Mouse (Mus musculus): Measurements from ENCODE around the gene Slc17a7. TPM values are rescaled to one million over a fixed set of nuclear protein-coding genes. Genes with fewer than 3 reads are reported as not detected.
A peak's percentile ranks its signal among the peaks of the same experiment; 100 is the strongest.

The Slc17a7 gene
- polyA plus RNA-seq (2016; fragmentation: Nextera tagmentation; extraction: Ambion mirVana) = 2.6 and 3.8 TPM in 2 replicates

DNA sequence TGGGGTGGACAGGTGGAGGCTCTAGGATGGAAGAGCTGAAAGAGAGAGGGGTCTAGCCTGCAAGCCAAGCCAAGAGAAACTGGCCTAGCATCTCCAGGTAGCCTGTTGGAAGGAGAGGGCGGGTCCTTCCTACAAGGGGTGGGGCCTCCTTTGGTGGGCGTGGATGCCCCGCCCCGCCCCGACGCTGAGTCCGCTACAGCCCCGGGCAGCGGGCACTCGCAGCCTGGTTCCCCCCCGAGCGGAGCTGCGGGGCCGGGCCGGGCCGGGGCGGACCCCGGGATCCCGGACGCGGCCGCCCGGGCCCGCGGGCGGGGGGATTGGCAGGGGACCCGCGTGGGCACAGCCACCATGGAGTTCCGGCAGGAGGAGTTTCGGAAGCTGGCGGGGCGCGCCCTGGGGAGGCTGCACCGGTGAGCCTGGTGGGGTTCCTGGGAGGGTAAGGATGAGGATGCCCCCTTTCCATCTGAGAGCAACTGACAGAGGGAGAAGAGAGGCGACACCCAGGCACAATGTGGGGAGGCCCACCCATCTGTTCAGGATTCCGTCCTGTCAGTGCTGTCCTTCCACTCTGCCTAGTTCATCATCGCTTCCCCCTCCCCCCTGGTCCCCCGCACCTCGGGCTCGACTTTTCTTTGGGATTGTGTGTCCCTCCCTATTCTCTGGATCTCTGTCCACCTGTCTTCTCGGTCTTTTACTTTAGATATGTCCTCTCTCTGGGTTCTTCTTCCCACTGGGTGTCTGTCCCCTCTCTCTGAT is at the start of gene Slc17a7:
TSS of gene Slc17a7 (plus strand) at position 215 of the 756 bp plus-strand sequence.
- no peak within 1 kb of the TSS for H3K27ac ChIP-seq (ENCODE audit: poor library complexity, severe bottlenecking)
- H3K9me3 ChIP-seq (replicated peaks) = peaks cover 7% of the 10 kb centered on the region
- H3K36me3 ChIP-seq = peaks cover 23% of the 10 kb centered on the region
- H3K4me2 ChIP-seq = peak within 1 kb of the TSS; percentile 79
- H3K4me1 ChIP-seq (replicated peaks) = peaks cover 25% of the 10 kb centered on the region
- peak; percentile 43; the same call in 1 of the 2 replicates for ATAC-seq (ENCODE audit: insufficient number of reproducible peaks, low FRiP score)
- peak within 1 kb of the TSS; percentile 51 for H3K4me3 ChIP-seq
- WGBS = 1% methylated on average over 40 of the region's 41 CpGs
- H3K27me3 ChIP-seq (replicated peaks) = peaks cover 65% of the 10 kb centered on the region
- H3K9ac ChIP-seq = peak within 1 kb of the TSS; percentile 72

DNA sequence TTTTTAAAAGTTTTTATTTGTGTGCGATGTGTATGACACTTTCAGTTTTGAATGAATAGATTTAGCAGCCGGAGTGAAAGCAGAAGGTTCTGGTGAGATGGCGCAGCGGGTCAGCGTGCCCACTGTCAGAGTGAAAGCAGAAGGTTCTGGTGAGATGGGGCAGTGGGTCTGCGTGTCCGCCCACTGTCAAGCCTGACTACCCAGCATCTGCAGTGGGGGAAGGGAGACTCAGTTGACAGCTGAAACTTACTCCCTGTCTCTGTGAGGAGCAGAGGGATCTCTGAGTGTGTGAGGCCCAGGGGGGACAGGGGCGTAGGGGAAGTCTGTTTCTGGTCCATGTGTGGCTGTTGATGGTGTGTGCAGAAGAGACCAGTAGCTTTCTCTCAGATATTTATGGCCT is 46.2 kb upstream of the Slc17a7 start:
- Histone ChIP-seq H3K9me3 (replicated peaks) (no peaks in the 10 kb centered on the region), H3K9ac (peak overlapping the region; percentile 2; the same call in 1 of the 2 replicates), H3K4me1 (replicated peaks) (peaks cover 45% of the 10 kb centered on the region), H3K36me3 (peaks cover 40% of the 10 kb centered on the region), H3K27ac (ENCODE audit: poor library complexity, severe bottlenecking) (no peak overlapping the region), H3K4me2 (no peak overlapping the region), H3K4me3 (no peak overlapping the region), H3K27me3 (replicated peaks) (no peaks in the 10 kb centered on the region)
- no peak for ATAC-seq (ENCODE audit: insufficient number of reproducible peaks, low FRiP score)
- 79% methylated on average over 8 of the region's 8 CpGs for WGBS

DNA sequence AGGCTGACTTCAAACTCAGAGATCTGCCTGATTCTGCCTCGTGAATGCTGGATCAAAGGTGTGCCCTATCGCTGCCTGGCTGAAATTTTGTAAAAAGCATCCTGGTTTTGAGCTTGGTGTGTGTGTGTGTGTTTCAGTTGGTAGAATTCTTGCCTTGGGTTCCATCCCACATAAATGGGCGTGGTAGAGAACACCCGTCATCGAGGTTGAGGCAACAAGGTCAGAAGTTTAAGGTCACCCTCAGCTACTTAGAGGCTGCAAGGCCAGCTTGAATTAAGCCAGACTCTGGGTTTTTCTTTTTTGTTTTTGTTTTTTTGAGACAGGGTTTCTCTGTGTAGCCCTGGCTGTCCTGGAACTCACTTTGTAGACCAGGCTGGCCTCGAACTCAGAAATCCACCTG is 45.4 kb upstream of the Slc17a7 start:
- H3K9ac ChIP-seq = no peak overlapping the region
- WGBS = 86% methylated on average over 6 of the region's 6 CpGs
- no peaks in the 10 kb centered on the region for H3K27me3 ChIP-seq (replicated peaks)
- ATAC-seq (ENCODE audit: insufficient number of reproducible peaks, low FRiP score) = no peak
- H3K36me3 ChIP-seq = peaks cover 47% of the 10 kb centered on the region
- H3K4me1 ChIP-seq (replicated peaks) = peaks cover 47% of the 10 kb centered on the region
- H3K9me3 ChIP-seq (replicated peaks) = no peaks in the 10 kb centered on the region
- no peak overlapping the region for H3K4me2 ChIP-seq
- H3K4me3 ChIP-seq = no peak overlapping the region
- no peak overlapping the region for H3K27ac ChIP-seq (ENCODE audit: poor library complexity, severe bottlenecking)

DNA sequence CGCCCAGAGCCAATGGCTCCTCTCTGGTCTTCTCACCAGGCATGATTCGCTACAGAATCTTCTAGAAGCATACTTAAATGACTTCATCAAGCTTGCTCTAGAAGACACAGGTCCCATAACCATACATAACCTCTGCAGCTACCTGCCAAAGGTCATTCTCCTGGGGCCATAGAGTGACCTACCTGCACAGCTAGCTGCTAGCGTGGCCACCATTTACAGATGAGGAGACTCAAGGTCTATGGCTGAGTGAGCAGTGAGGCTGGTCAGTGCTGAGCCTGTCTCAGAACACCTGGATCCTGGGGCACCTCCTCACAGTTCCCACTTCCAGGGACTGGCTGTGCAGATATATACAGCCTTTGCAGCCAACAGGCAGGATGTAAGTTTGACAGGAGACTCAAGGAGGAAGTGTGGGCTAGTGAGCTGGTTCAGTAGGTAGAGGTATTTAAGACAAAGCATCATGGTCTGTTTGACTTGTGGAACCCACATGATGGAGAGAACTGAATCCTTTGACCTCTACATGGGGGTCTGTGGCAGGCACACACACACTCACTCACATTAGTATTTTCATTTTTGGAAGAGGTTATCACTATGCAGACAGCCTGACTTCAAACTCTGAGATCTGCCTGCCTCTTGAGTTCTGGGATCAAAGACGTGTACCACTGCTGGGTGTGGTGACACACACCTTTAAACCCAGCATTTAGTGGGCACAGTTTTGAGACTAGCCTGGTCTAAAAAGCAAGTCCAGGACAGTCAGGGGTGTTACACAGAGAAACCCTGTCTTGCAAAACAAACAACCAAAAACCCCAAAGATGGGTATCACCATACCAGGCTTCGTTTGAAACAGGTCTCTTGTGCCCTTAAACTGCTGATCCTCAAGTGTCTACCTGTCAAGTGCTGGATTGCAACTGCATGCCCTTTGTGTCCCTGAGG is 43.7 kb upstream of the Slc17a7 start:
- no peak overlapping the region for H3K27ac ChIP-seq (ENCODE audit: poor library complexity, severe bottlenecking)
- no peaks in the 10 kb centered on the region for H3K27me3 ChIP-seq (replicated peaks)
- H3K4me1 ChIP-seq (replicated peaks) = peaks cover 45% of the 10 kb centered on the region
- peaks cover 48% of the 10 kb centered on the region for H3K36me3 ChIP-seq
- WGBS = 75% methylated on average over 5 of the region's 5 CpGs
- no peaks in the 10 kb centered on the region for H3K9me3 ChIP-seq (replicated peaks)
- H3K9ac ChIP-seq = peak overlapping the region; percentile 29; the same call in 1 of the 2 replicates
- no peak for ATAC-seq (ENCODE audit: insufficient number of reproducible peaks, low FRiP score)
- no peak overlapping the region for H3K4me3 ChIP-seq
- no peak overlapping the region for H3K4me2 ChIP-seq

DNA sequence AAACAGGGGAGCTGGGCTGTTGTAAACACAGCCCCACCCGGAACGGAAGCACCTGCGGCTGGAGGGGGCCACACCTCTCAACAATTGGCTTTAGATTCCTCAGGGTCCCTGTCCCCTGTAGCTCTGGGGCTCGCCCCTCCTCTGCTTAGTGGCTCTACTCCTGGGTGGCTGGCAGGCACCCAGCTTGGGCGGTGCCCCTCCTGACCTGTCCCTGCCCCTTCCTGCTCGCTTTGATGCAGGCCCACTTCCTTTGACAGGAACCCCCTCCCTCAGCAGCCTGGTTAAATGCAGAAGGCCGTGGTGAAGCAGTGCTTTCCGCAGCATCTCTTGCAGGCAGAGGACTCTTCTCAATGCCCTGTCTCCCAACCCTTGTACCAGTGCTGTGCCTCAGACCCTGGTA is 42.3 kb upstream of the Slc17a7 start:
- 59% methylated on average over 8 of the region's 8 CpGs for WGBS
- Histone ChIP-seq H3K27me3 (replicated peaks) (no peaks in the 10 kb centered on the region), H3K9ac (peak overlapping the region; percentile 29), H3K36me3 (peaks cover 62% of the 10 kb centered on the region), H3K4me2 (peak overlapping the region; percentile 14; the same call in 1 of the 2 replicates), H3K9me3 (replicated peaks) (no peaks in the 10 kb centered on the region), H3K4me1 (replicated peaks) (peaks cover 48% of the 10 kb centered on the region), H3K4me3 (no peak overlapping the region), H3K27ac (ENCODE audit: poor library complexity, severe bottlenecking) (peak overlapping the region; percentile 44)
- no peak for ATAC-seq (ENCODE audit: insufficient number of reproducible peaks, low FRiP score)

DNA sequence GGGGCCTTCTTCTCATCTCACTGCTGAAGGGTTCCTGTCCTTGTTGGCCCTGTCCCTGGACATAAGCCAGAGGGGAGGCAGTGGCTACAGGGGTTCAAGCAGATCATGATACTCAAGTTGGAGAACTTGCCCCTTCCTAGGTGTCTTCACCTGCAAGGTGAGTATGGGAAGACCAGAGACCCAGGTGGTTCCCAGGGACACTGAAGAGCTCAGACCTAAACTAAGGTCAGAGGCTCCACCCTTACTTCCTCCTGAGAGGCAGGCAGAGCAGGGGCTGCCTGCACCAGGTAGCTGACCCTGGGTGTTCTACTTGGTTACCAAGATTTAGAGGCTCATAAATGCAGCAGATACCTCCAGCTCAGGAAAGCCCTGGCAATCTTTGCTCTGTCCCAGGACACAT is 41.8 kb upstream of the Slc17a7 start:
- Histone ChIP-seq H3K4me2 (peak overlapping the region; percentile 14; the same call in 1 of the 2 replicates), H3K27me3 (replicated peaks) (no peaks in the 10 kb centered on the region), H3K36me3 (peaks cover 67% of the 10 kb centered on the region), H3K27ac (ENCODE audit: poor library complexity, severe bottlenecking) (peak overlapping the region; percentile 44; the same call in 1 of the 2 replicates), H3K9me3 (replicated peaks) (no peaks in the 10 kb centered on the region), H3K9ac (peak overlapping the region; percentile 29), H3K4me1 (replicated peaks) (peaks cover 53% of the 10 kb centered on the region), H3K4me3 (no peak overlapping the region)
- ATAC-seq (ENCODE audit: insufficient number of reproducible peaks, low FRiP score) = no peak

DNA sequence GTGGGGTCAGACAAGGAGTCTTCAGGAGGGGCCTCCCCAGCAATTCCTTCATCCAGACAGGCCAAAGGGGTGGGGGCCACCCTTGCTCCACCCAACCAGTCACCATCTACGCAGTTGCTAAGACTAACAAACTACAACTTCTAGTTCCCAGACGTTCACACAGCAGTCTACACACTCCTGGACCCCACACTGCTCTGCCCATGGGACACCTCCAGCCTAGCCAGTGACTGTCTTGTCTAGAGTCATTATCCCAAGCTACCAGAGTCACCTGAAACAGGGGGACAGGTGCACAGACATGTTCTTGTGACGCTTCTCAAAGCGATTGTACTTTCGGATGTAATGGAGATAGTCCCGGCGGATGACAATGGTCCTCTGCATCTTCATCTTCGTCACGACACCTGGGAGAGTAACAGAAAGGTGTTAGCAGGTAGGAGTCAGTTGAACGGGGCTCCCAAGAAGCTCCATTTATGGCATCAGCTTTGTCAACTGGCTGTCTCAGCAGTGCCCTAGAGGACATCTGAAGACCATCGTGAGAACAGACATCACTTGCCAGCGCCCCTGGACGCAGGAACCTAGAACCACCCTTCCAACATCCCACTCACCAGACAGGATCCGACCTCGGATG is 41.1 kb upstream of the Slc17a7 start:
- Histone ChIP-seq H3K9ac (peak overlapping the region; percentile 98), H3K27ac (ENCODE audit: poor library complexity, severe bottlenecking) (no peak overlapping the region), H3K4me3 (peak overlapping the region; percentile 92), H3K4me1 (replicated peaks) (peaks cover 58% of the 10 kb centered on the region), H3K9me3 (replicated peaks) (no peaks in the 10 kb centered on the region), H3K4me2 (peak overlapping the region; percentile 93), H3K27me3 (replicated peaks) (no peaks in the 10 kb centered on the region), H3K36me3 (peaks cover 73% of the 10 kb centered on the region)
- WGBS = 79% methylated on average over 15 of the region's 15 CpGs
- no peak for ATAC-seq (ENCODE audit: insufficient number of reproducible peaks, low FRiP score)

DNA sequence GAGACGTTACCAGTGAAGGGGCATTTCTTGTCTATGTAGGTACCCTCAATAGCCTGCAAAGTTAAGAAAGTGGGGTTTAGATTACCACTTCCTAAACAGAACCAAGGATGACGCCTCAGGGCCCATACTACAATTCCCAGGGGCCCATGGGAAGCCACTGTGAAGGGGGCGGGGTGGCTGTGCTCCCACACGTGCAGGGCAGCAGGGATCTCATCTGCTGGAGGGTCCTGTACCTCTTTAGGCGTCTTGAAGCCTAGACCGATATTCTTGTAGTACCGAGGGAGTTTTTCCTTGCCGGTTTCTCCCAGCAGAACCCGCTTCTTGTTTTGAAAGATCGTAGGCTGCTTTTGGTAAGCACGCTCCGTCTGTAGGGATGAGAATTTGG is 40.6 kb upstream of the Slc17a7 start:
- Histone ChIP-seq H3K36me3 (peaks cover 73% of the 10 kb centered on the region), H3K4me2 (peak overlapping the region; percentile 93), H3K9me3 (replicated peaks) (no peaks in the 10 kb centered on the region), H3K4me3 (peak overlapping the region; percentile 92), H3K27me3 (replicated peaks) (no peaks in the 10 kb centered on the region), H3K9ac (peak overlapping the region; percentile 98), H3K4me1 (replicated peaks) (peaks cover 53% of the 10 kb centered on the region), H3K27ac (ENCODE audit: poor library complexity, severe bottlenecking) (0 out of 2 replicates have a peak overlapping the region, but pooled peaks have one; percentile 82)
- ATAC-seq (ENCODE audit: insufficient number of reproducible peaks, low FRiP score) = no peak
- WGBS = 14% methylated on average over 12 of the region's 12 CpGs

DNA sequence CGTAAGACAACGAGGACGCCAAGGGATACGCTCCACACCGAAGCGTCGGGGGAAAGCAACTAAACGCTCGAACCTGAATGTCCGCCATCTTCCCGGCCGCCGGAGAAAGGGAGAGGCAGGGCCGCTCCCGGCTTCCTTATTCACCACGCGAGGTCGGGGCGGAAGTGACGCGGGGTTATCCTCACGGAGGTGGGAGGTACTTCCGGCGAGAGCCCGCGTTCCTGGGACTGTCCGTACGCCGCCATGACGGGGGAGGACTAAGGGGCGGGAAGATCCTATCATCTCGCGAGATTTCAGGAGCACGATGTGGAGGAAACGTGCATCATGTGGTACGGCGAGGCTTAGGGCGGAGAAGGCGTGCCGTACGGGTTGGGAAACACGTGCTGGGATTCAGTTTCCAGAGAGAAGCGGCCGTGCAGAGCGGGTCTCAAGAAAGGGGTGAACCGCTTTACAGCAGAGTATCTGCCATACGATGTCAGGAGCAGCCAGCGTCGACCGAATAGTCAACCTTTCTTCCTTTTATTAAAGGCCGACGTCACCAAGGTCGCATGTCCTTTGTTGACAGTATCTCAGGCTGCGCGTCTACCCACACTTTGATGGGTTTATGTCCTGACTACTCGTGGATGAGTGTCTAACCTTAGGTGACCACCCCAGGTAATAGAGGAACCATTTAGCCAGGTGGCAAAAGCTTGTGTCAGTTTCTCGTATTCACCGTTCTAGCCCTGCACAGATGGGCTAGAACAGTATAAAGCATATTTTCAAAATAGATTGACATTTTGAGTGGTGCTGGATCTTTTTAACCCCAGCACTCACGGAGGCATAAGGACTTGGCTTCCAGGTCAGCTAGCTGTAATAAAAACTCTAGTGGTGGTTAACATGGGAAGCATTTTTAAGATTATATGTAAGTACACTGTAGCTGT is 39.3 kb upstream of the Slc17a7 start, which contains the start of gene Rps11:
TSS of gene Rps11 (minus strand) at position 216 of the 920 bp plus-strand sequence.
- under 1% methylated on average over 59 of the region's 59 CpGs for WGBS

DNA sequence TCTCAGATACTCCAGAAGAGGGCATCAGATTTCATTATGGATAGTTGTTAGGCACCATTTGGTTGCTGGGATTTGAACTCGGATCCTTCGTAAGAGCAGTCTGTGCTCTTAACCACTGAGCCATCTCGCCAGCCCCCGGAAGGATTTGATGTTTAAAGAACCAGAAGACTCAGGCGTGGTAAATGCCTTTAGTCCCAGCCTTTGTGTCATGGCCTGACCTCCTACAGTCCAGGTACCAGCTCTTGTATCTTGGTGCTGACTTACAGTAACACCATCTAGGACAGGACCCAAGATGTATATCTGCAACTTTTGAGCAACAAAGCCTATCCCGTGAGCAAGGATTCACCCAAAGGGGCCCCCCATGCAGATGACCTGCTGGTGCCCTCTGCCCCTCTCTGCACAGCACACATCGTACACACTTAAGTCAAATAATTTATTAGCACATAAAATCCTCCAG is 38.6 kb upstream of the Slc17a7 start:
- no peaks in the 10 kb centered on the region for H3K27me3 ChIP-seq (replicated peaks)
- no peak overlapping the region for H3K9ac ChIP-seq
- peak overlapping the region; percentile 54; the same call in 1 of the 2 replicates for H3K4me2 ChIP-seq
- no peak for ATAC-seq (ENCODE audit: insufficient number of reproducible peaks, low FRiP score)
- H3K4me3 ChIP-seq = 0 out of 2 replicates have a peak overlapping the region, but pooled peaks have one; percentile 92
- WGBS = 31% methylated on average over 7 of the region's 7 CpGs
- peaks cover 57% of the 10 kb centered on the region for H3K36me3 ChIP-seq
- no peaks in the 10 kb centered on the region for H3K9me3 ChIP-seq (replicated peaks)
- H3K27ac ChIP-seq (ENCODE audit: poor library complexity, severe bottlenecking) = peak overlapping the region; percentile 72; the same call in 1 of the 2 replicates
- peaks cover 51% of the 10 kb centered on the region for H3K4me1 ChIP-seq (replicated peaks)

More for the DNA sequence above, 39.3 kb upstream of the Slc17a7 start, which contains the start of gene Rps11:
- peak; percentile 87 for ATAC-seq (ENCODE audit: insufficient number of reproducible peaks, low FRiP score)
- Histone ChIP-seq H3K4me3 (peak within 1 kb of the TSS; percentile 92), H3K4me2 (peak within 1 kb of the TSS; percentile 93), H3K9ac (peak within 1 kb of the TSS; percentile 98), H3K27ac (ENCODE audit: poor library complexity, severe bottlenecking) (peak within 1 kb of the TSS; percentile 82), H3K9me3 (replicated peaks) (no peaks in the 10 kb centered on the region), H3K36me3 (peaks cover 63% of the 10 kb centered on the region), H3K27me3 (replicated peaks) (no peaks in the 10 kb centered on the region), H3K4me1 (replicated peaks) (peaks cover 51% of the 10 kb centered on the region)

Data from heart, embryonic 12.5 days (tissue).